Mouse (Mus musculus) CH12.LX (cell line): Measurements from ENCODE around the gene Coro7.

ENCODE experiments used
- CTCF ChIP-seq, 2 experiments: IDR thresholded peaks in 1 of 2; conservative IDR thresholded peaks in 1 of 2; 2 replicates each; pipeline ENCODE4 v1.5.1; 2011 to 2012; ENCODE audit warnings: low read depth in 2 of 2, low read length in 2 of 2, improper control_type of control experiment in 1 of 2, inconsistent platforms in 1 of 2, mild to moderate bottlenecking in 1 of 2, moderate library complexity in 1 of 2
- MXI1 ChIP-seq: IDR thresholded peaks from 2 replicates; pipeline ENCODE4 v1.6.1; 2011; ENCODE audit warnings: mild to moderate bottlenecking, low read depth, low read length, improper control_type of control experiment
- NRF1 ChIP-seq: IDR thresholded peaks from 2 replicates; pipeline ENCODE4 v1.6.1; 2014; ENCODE audit warnings: low read depth, mild to moderate bottlenecking, inconsistent platforms, low read length, improper control_type of control experiment, moderate library complexity
- RAD21 ChIP-seq: IDR thresholded peaks from 2 replicates; pipeline ENCODE4 v1.6.1; 2011; ENCODE audit warnings: low read depth, mild to moderate bottlenecking, low read length, improper control_type of control experiment, moderate library complexity
- TCF12 ChIP-seq: IDR thresholded peaks from 2 replicates; pipeline ENCODE4 v1.6.1; 2014; ENCODE audit warnings: low read depth, mild to moderate bottlenecking, inconsistent platforms, low read length, improper control_type of control experiment
- USF1 ChIP-seq: IDR thresholded peaks from 2 replicates; pipeline ENCODE4 v1.6.1; 2014; ENCODE audit warnings: low read depth, mild to moderate bottlenecking, inconsistent platforms, low read length, improper control_type of control experiment

DNA sequence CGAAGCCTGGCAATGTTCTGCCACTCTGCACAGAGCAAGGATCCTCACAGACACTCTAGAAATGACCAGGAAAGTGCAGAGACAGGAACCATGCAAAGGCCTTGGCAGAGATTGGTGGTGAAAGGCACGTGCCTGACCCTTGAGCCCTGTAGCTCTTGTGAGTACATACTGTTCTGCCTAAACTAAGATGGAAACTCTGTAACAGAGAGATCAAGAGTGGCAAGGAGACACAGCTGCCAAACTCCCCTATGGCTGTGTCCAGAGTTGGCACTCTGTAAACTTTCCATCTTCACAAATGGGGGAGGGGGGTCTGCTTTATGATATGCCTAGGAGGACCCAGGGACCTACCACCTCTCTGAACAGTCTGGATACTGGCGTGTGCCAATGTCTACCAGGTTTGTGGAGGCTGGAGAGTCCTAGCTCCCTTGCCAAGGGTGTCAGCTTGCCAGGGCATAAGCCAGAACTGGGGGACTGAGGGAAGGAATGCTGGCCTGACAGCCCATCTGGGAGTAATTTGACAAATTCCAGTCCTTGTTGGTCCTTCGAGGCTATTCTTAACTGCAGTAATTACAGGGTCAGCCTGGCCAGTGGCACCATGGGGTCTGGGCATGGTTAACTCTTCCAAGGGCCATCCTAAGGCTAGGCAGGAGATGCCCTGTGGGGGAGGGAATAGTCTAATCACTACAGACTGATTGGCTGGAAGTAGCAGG, 26.7 kb downstream of the Coro7 start:
- TF ChIP-seq RAD21 (no peak), USF1 (no peak), CTCF (conservative IDR thresholded peaks at IDR 0.05 in 1 of 2, IDR thresholded peaks at IDR 0.05 in 1 of 2; ENCODE audit: low read depth in 2 of 2, low read length in 2 of 2) (no peak), MXI1 (no peak), TCF12 (no peak), NRF1 (no peak)
